Mouse (Mus musculus) ovary, postnatal 10 days (tissue): ENCODE measurements around the gene Clip4.

Experiments
- DNase-seq: peaks from one replicate; pipeline ENCODE4 v3.0.0; 2022; ENCODE audit warnings: low spot score

Gene Clip4

DNA sequence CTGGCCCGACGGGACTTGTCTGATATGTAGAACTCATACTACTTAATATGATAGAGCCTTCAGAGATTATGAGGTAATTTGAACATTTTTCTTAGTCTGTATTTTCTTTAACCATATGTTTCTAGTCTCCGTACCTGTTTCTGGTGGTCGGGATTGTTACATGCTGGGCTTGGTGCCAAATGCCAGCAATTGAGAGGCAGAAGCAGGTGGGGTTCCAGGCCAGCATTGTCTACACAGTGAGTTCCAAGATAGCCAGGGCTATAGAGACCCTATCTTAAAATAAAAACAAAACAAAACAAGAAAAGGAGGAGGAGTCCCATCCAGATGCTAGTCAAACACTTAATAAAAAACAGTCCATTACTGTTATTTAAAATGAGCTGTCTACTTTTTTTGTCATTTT is 23.3 kb downstream of the Clip4 start:
- DNase-seq = no peak

GRCm38 (mm10) chr17:71795521-71796205 is 27.4 kb downstream of the Clip4 start:
- DNase-seq = no peak

- no peak for DNase-seq
These were observed 35.2 kb downstream of the Clip4 start for GRCm38 (mm10) chr17:71803456-71803855.

DNA sequence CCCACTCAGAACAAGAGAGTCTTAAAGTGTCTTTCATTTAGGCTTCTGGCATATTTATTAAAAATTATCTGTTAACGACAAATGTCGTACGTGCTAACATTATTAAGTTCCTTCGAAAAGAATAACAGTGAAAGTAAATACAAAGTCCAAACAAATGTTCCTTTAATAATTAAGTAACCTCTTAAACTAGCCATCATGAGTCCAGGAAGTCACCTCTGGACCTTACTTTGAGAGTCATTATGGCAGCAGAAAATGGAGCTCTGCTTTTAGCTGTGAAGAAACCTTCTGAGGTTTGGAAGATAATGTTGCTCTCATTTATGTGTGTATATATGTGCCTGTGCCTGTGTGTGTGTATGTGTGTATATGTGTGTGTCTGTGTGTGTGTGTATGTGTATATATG is 35.6 kb downstream of the Clip4 start:
- DNase-seq = no peak

- DNase-seq = no peak
These were observed 42.8 kb downstream of the Clip4 start for GRCm38 (mm10) chr17:71811070-71811469.

DNA sequence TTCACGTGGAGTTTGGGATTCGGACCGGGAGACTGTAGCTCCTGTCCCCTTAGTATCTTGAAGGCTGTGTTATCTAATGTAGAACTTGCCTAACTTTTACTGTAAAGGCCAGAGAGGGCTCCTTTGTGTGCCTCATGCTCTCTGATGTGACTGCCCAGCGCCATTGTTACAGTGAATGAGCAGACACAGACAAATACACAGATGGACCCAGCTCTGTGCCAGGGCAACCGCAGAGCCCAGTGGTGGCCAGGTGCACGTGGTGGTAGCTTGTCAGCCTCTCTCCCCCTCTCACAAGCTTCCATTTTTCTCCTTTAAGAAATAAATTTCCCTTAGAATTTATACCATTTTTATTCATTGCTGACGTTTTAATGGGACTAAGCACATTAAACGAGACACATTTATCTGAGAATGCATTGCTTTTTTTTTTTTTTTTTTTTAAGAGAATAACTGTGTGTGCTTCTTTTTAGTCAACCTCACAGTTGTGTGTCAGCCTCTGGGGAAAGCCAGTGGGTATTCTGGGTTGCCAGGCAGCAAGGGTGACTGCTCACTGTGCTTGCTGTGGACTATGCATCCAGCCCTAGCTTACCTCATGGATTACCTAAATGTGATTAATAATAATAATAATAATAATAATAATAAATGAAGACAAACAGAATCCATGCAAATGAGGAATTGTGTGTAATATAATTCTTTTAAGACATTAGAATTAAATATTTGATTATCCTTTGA is 48.0 kb downstream of the Clip4 start:
- DNase-seq = no peak

GRCm38 (mm10) chr17:71823622-71824306 is 55.5 kb downstream of the Clip4 start:
- DNase-seq = no peak

DNA sequence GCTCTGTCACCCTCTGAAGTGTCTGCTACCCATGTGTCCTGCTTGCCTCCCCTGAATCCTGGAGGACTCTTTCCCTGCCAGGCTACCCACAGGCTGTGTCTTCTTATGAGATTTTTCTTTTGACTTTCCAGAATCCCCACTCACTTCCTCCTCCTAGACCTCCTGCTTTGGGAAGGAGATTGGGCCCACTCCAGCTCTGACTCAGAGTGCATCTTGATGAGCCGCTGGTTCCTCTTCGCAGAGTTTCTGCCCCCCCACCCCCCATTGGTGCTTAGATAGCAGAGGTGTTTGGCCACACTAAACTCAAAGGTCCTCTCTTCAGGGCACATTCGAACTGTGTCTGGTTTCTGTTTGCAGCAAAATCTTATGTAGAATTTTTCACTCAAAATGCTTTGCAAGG is 58.3 kb downstream of the Clip4 start:
- DNase-seq = no peak

GRCm38 (mm10) chr17:71827627-71828026 is 59.4 kb downstream of the Clip4 start:
- DNase-seq = no peak

DNA sequence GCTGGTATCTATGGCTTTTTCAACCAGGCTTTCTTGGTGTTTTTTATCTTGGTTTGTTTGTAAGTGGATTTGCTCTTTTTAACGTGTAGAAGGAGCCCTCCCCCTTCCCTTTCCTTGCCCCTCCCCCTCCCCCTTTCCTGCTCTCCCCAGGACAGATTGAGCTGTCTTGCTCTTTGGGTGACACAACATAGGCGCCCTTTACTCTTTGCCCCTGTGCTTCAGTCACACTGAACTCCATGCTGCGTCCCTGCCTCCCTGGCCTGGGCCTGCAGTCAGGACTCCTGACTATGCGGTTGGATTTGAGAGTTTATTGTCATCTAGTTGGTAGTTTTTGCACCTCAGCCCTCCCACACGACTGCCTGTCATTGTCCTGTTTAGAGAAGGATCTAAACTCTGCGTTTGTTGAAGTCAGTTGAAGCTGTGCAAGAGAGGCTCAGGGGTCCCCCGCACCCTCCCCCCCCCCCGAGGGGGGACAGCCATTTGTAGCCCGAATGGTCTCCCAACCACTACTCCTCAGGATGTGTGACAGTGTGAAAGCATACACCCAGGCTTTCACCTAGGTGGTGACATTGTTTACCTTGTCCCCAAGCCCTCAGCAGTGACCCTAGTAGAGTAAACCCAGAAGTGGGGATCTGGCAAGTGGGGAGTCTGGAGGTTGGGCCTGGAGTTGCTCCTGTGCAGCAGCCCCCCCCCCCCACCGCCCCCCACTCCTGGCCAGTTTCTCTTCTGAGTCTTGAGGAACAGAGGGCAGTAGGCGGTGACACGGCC is 60.6 kb downstream of the Clip4 start:
- DNase-seq = no peak

DNA sequence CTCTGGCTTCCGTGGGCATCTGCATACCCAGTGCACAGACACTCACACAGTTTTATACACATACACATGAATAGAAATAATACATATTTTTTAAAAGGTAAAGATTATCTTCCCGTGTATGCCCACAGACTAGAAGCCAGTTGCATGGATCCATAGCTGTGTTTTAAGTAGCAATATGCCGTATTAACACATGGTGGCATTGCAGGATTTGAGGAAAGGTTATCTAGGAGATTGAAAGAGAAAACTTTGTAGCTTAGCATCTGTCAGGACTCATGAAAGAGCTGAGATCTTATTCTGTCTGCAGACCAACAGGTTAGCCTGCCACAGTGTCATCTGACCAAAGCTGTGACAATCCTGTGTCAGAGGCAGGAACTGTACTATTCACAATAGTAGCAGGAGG is 63.7 kb downstream of the Clip4 start:
- no peak for DNase-seq

DNA sequence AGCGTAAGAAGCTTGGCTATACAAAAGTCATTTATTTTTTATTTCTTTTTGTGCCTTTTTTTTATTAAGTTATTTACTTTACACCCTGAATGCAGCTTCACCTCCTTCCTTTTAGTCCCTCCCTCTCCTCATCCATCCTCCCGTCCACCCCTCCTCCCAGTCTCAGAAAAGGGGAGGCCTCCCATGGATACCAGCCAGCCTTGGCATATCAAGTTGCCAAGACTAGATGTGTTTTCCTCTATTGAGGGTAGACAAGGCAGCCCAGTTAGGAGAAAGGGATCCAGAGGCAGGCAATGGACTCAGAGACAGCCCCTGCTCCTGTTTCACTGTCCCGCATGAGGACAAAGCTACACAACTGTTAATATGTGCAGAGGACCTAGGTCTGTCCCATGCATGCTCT is 93.9 kb downstream of the Clip4 start:
- no peak for DNase-seq

DNA sequence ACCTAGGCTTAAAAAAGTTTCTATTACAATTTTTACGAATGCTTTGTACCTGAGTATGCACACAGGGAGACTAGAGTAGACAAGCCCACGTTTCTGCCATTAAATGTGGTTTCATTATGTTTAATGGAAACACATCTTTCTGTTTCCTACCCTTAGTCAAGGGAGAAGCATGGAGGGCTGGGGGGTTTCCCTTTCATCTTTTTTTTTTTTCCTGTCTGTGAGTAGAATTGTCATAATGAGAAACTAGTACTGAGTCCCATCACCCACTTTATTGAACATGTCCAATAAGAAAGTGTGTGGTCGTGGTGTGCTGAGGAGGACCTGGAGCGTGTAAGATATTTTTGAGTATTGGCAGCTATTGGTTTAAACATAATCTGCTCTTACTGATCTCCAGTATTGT is 94.6 kb downstream of the Clip4 start:
- no peak for DNase-seq

DNA sequence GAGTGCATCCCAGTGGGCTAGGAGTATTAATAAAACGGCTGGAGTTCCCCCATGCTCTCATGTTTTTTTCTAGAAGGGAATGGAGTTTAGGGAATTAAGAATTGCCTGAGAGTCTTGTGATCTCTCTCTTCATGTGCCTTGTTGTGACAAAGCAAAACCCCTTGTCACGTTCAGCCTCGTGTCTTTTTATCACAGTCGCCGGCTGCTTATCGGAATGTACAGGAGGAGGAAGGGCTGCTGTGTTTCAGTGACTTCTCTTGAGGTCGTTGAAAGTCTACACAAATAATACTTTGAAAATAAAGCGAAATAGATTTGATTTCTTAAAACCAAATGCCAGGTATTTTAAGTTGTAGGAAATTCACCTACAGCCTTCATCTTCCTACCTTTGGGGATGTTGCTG is 95.8 kb downstream of the Clip4 start:
- DNase-seq = no peak

DNA sequence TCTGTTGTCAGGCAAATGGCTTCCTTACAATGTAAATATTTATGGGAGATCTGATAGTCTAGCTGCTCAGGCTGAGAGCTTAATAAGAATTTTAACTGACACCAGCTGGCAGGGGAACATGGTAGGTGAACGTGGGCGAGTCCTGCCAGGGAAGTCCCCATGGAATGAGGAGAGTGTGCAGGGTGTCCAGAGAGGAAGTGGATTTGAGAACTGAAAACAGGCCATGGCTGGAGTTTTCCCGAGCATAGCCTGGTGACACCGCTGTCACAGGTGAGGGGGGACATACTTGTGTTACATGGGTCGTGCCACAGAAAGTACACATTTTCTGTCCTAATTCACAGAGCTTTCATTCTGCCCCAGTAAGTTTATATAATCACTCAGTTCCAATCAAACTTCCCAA is 97.2 kb downstream of the Clip4 start:
- DNase-seq = no peak

DNA sequence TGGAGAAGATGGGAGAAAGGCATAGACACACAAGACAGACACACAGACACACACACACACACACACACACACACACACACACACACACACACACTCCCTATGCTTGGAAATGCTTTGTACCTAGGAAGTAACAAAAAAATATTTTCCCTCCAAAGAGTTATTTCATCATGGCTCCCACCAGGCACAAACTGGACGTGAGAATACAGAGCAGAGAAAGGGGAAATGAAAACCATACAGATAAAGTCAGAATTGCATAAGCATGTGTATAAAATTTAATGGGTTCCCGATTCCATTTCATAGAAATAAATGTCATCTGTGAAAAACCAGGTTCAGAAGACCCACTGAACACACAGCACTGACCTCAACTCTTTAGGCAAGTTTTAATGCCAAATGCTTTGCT is 99.6 kb downstream of the Clip4 start:
- DNase-seq = no peak

DNA sequence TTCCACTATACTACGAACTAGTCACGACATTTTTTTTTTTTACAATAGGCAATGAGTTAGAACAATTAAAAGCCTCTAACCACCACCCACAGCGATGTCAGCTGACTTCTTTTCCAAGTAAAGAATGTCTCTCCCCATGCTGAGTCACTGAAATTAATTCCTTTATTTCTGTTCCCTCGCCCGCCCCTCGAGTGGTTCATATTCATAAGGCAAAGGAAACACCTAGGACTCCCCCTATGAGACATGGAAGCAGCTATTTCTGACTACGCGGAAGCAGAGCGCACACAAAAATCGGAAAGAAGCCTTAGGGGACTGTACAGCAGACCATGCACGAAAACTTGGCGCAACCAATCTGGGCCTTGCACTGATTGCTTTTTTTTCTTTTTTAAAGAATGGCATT is 100.6 kb downstream of the Clip4 start:
- no peak for DNase-seq

DNA sequence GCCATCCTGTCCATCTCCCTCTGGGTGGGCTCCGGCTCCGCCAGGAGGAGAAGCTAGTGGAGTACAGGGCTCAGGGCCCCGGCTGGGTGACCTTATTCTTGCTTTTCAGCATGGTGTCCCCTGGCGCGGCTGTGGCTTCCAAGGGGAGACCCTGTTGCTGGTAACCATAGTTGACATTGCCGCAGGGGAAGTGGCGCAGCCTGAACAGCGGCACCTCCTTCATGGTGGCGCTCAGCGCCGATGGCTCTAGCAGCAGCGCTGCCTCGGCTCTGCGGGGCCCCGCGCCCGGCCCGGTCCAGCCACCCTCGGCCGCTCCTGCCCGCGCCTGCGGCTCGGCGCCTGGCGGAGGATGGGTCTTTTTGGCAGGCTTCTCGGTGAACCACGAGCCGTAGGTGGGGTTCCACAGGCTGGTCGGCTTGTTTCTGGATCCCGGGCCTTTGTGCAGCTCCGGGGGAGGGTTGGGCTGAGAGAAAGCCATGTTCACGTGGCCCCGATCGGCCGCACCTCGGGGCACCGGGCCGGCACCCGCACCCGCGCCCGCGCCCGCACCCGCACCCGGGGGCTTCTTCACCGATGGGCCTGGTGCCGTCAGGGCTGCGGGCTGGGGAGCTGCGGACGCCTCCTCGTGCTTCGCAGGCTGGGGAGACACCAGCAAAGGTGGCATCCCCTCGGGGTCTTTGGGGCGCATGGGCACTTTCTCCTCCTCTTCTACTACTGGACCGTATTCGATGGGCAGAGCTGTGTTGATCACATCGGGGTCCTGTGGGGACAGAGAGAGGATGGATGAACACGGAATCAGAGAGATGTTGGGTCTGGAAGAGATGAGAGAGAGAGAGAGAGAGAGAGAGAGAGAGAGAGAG is 101.3 kb downstream of the Clip4 start:
- DNase-seq = peak; percentile 20

DNA sequence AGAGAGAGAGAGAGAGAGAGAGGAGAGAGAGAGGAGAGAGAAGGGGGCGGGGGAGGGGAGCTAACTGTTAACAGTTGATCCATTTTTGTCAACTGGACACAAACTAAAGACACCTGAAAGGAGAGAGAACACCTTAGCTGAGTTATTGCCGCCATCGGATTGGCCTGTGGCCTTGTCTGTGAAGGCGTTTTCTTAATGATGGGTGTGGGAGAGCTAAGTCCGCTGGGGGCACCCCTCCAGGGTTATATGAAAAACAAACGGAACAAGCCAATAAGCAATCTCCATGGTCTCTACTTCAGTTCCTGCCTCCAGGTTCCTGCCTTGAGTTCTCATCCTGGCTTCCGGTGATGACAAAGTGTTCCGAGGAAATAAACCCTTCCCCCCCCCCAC is 102.0 kb downstream of the Clip4 start:
- no peak for DNase-seq

GRCm38 (mm10) chr17:71870641-71871040 is 102.4 kb downstream of the Clip4 start:
- no peak for DNase-seq

GRCm38 (mm10) chr17:71871981-71872380 is 103.7 kb downstream of the Clip4 start:
- DNase-seq = no peak

- no peak for DNase-seq
These were observed 104.7 kb downstream of the Clip4 start for GRCm38 (mm10) chr17:71872976-71873375.
